Mouse (Mus musculus) T-helper 2 cell (primary cell): Measurements from ENCODE around the gene 1700088E04Rik.

Experiments used
- in situ Hi-C: fragments of 300-600 bp; cut with MboI, MseI; formaldehyde crosslinking; loops from one replicate; pipeline ENCODE4 v1.15.1; 2025; ENCODE audit warnings: high pct_unique_total_duplicates

The 1700088E04Rik gene

GRCm38 (mm10) chr15:79140866-79141565, at the start of gene 1700088E04Rik, which contains the start of gene Polr2f:
Gene 1700088E04Rik (minus strand): TSS chr15:79141253.
Gene Polr2f (plus strand): TSS chr15:79141009.
- in situ Hi-C loops: no loop called here

GRCm38 (mm10) chr15:79187819-79188218, 46.8 kb upstream of the 1700088E04Rik start:
- in situ Hi-C loops: loop anchor here (25.0 kb wide), 1 partner anchor 1199 kb away; no protein-coding TSS in a partner anchor

- in situ Hi-C loops: loop anchor here (25.0 kb wide), 1 partner anchor 1202 kb away; no protein-coding TSS in a partner anchor
These were observed 44.2 kb upstream of the 1700088E04Rik start for GRCm38 (mm10) chr15:79185213-79185612.

- in situ Hi-C loops: loop anchor here (25.0 kb wide), 1 partner anchor 1210 kb away; no protein-coding TSS in a partner anchor
These were observed 35.9 kb upstream of the 1700088E04Rik start for GRCm38 (mm10) chr15:79176905-79177304.

- in situ Hi-C loops: no loop called here
These were observed 25.7 kb upstream of the 1700088E04Rik start for GRCm38 (mm10) chr15:79166712-79167111.

GRCm38 (mm10) chr15:79165140-79165539, 24.1 kb upstream of the 1700088E04Rik start, which contains the start of gene Sox10:
Gene Sox10 (minus strand): TSS chr15:79165240.
- in situ Hi-C loops: no loop called here

GRCm38 (mm10) chr15:79164251-79164650, 23.2 kb upstream of the 1700088E04Rik start:
- in situ Hi-C loops: no loop called here

- in situ Hi-C loops: no loop called here
These were observed 21.8 kb upstream of the 1700088E04Rik start for GRCm38 (mm10) chr15:79162822-79163221.

- in situ Hi-C loops: no loop called here
These were observed 21.2 kb upstream of the 1700088E04Rik start for GRCm38 (mm10) chr15:79162301-79162700.

- in situ Hi-C loops: no loop called here
These were observed 14.5 kb upstream of the 1700088E04Rik start for GRCm38 (mm10) chr15:79155572-79155971.

- in situ Hi-C loops: no loop called here
These were observed 11.7 kb upstream of the 1700088E04Rik start for GRCm38 (mm10) chr15:79152709-79153108.

GRCm38 (mm10) chr15:79151881-79152280, 10.8 kb upstream of the 1700088E04Rik start:
- in situ Hi-C loops: no loop called here

- in situ Hi-C loops: no loop called here
These were observed 7.5 kb upstream of the 1700088E04Rik start for GRCm38 (mm10) chr15:79148533-79148932.

GRCm38 (mm10) chr15:79145522-79145921, 4.5 kb upstream of the 1700088E04Rik start:
- in situ Hi-C loops: no loop called here

GRCm38 (mm10) chr15:79144021-79144420, 3.0 kb upstream of the 1700088E04Rik start:
- in situ Hi-C loops: no loop called here

- in situ Hi-C loops: no loop called here
These were observed 2.3 kb upstream of the 1700088E04Rik start for GRCm38 (mm10) chr15:79143316-79143715.

- in situ Hi-C loops: no loop called here
These were observed 489 bp upstream of the 1700088E04Rik start for GRCm38 (mm10) chr15:79141566-79141917.

- in situ Hi-C loops: no loop called here
These were observed 1.4 kb downstream of the 1700088E04Rik start for GRCm38 (mm10) chr15:79139640-79140039.

- in situ Hi-C loops: no loop called here
These were observed 5.1 kb downstream of the 1700088E04Rik start for GRCm38 (mm10) chr15:79135783-79136575.

GRCm38 (mm10) chr15:79135332-79135731, 5.7 kb downstream of the 1700088E04Rik start:
- in situ Hi-C loops: no loop called here

GRCm38 (mm10) chr15:79134496-79135270, 6.4 kb downstream of the 1700088E04Rik start:
- in situ Hi-C loops: no loop called here

GRCm38 (mm10) chr15:79133191-79133661, 7.8 kb downstream of the 1700088E04Rik start:
- in situ Hi-C loops: no loop called here
